In genomic region chr12:40073660-40074059, GRCm38 (mm10) we compare ENCODE assay signal across 13 mouse cellular contexts. TPM values are rescaled to one million over a fixed set of nuclear protein-coding genes. Genes with fewer than 3 reads are reported as not detected.
DNase-seq lines count a peak whose midpoint lies in the region; ATAC-seq and TF ChIP-seq lines count a peak whose summit lies in the region.
"Had no signal": no experiment of that assay in that cellular context is flagged by ENCODE, and none has a peak within 500 bp of the region (broad histone marks: within the 10 kb centered on the region; RNA-seq: fewer than 3 reads in every experiment).

No protein-coding gene starts in this region.

- no peaks in the 10 kb centered on the region for H3K36me3 ChIP-seq in liver, postnatal 0 days (replicated peaks; ENCODE audit: insufficient read depth, low read length)
- H3K36me3 ChIP-seq in liver, embryonic 11.5 days (ENCODE audit: control insufficient read depth, insufficient read depth, low read length): no peaks in the 10 kb centered on the region
- H3K36me3 ChIP-seq in MEL (ENCODE audit: control insufficient read depth in 1 of 2, insufficient read depth in 2 of 2, low read length in 2 of 2): no peaks in the 10 kb centered on the region
- H3K36me3 ChIP-seq: stomach, embryonic 15.5 days had no signal

- intact Hi-C loops in gastrocnemius, adult 2 months (cut with DNase I): loop anchor here (5.0 kb wide), 1 partner anchor 561 kb away; no protein-coding TSS in a partner anchor

- 52% methylated on average over 5 of the region's 5 CpGs for WGBS in liver, postnatal 0 days (ENCODE audit: insufficient replicate concordance)
- 71% methylated on average over 5 of the region's 5 CpGs for WGBS in liver, embryonic 11.5 days

- H3K4me1 ChIP-seq in liver, postnatal 0 days (ENCODE audit: insufficient read depth): no peaks in the 10 kb centered on the region
- no peaks in the 10 kb centered on the region for H3K4me1 ChIP-seq in liver, embryonic 11.5 days (replicated peaks; ENCODE audit: control insufficient read depth, insufficient read depth, low read length)
- H3K4me1 ChIP-seq in MEL (ENCODE audit: control insufficient read depth in 1 of 2, insufficient read depth in 2 of 2, low read length in 2 of 2): no peaks in the 10 kb centered on the region
- H3K4me1 ChIP-seq: stomach, embryonic 15.5 days had no signal

- no peak overlapping the region for H3K4me2 ChIP-seq in liver, postnatal 0 days (ENCODE audit: low read depth, low read length)
- no peak overlapping the region for H3K4me2 ChIP-seq in liver, embryonic 11.5 days
- H3K4me2 ChIP-seq: stomach, embryonic 15.5 days had no signal

- H3K27ac ChIP-seq in gastrocnemius, adult 2 months: no peak overlapping the region
- H3K27ac ChIP-seq in liver, postnatal 0 days (ENCODE audit: low read depth): no peak overlapping the region
- no peak overlapping the region for H3K27ac ChIP-seq in liver, embryonic 11.5 days (ENCODE audit: low read depth, low read length)
- H3K27ac ChIP-seq in MEL (ENCODE audit: control insufficient read depth, low read depth, low read length): no peak overlapping the region
- H3K27ac ChIP-seq: stomach, embryonic 15.5 days had no signal

- no peak for ATAC-seq in liver, postnatal 0 days
- ATAC-seq in liver, embryonic 11.5 days (replicated peaks; ENCODE audit: low FRiP score): no peak
- ATAC-seq in inflammation-experienced regulatory T-cells, adult 6 months: no peak
- ATAC-seq: midbrain, embryonic 16.5 days had no signal

- no peak for TF ChIP-seq EP300 in liver, postnatal 0 days (IDR thresholded peaks at IDR 0.05; ENCODE audit: low read depth)
- no peak for TF ChIP-seq EP300 in MEL (IDR thresholded peaks at IDR 0.05; ENCODE audit: low read depth in 1 of 2, low read length in 2 of 2)

- no peaks in the 10 kb centered on the region for H3K79me2 ChIP-seq in MEL (ENCODE audit: control insufficient read depth, insufficient read depth, low read length, poor library complexity)

- DNase-seq in gastrocnemius, adult 2 months: no peak
- DNase-seq in gastrocnemius, adult 18-20 months (ENCODE audit: low spot score): no peak
- no peak for DNase-seq in liver, postnatal 0 days
- DNase-seq in liver, embryonic 11.5 days (ENCODE audit: low spot score): no peak
- peak; percentile 35 for DNase-seq in MEL (ENCODE audit: low read depth, low spot score)
- DNase-seq in lung, postnatal 25 days (ENCODE audit: low spot score): peak; percentile 40
- DNase-seq in layer of hippocampus, postnatal 36 days: no peak
- DNase-seq: cerebellum, postnatal 25 days; left cerebral cortex, postnatal 4 days; right cerebral cortex, postnatal 25 days had no signal

- no peak overlapping the region for H3K4me3 ChIP-seq in gastrocnemius, adult 2 months
- no peak overlapping the region for H3K4me3 ChIP-seq in liver, postnatal 0 days (ENCODE audit: low read depth, low read length)
- no peak overlapping the region for H3K4me3 ChIP-seq in liver, embryonic 11.5 days (ENCODE audit: low read depth, low read length)
- no peak overlapping the region for H3K4me3 ChIP-seq in MEL (ENCODE audit: control insufficient read depth in 1 of 2, insufficient read depth in 1 of 2, low read depth in 2 of 2, low read length in 2 of 2)
- H3K4me3 ChIP-seq: stomach, embryonic 15.5 days had no signal

- no peak for TF ChIP-seq POLR2A in MEL (IDR thresholded peaks at IDR 0.05; ENCODE audit: control insufficient read depth in 1 of 2, insufficient read depth in 1 of 2, low read depth in 1 of 2, low read length in 2 of 2, poor library complexity in 1 of 2)

- H3K27me3 ChIP-seq in liver, postnatal 0 days (ENCODE audit: insufficient read depth, low read length): no peaks in the 10 kb centered on the region
- H3K27me3 ChIP-seq in liver, embryonic 11.5 days (replicated peaks; ENCODE audit: control insufficient read depth, insufficient read depth, low read length): no peaks in the 10 kb centered on the region
- peaks cover 4 to 6% of the 10 kb centered on the region in 2 experiments for H3K27me3 ChIP-seq in MEL (ENCODE audit: control insufficient read depth in 1 of 2, insufficient read depth in 2 of 2, low read length in 2 of 2)
- H3K27me3 ChIP-seq: stomach, embryonic 15.5 days had no signal

- peak; percentile 40 for TF ChIP-seq CTCF in gastrocnemius, adult 2 months (IDR thresholded peaks at IDR 0.05)
- peak; percentile 26; the same call in 1 of the 2 replicates for TF ChIP-seq CTCF in liver, postnatal 0 days (IDR thresholded peaks at IDR 0.05; ENCODE audit: low read depth)
- TF ChIP-seq CTCF in MEL (IDR thresholded peaks at IDR 0.05 in 2 of 3, conservative IDR thresholded peaks at IDR 0.05 in 1 of 3; ENCODE audit: control insufficient read depth in 1 of 3, insufficient read depth in 1 of 3, low read depth in 2 of 3, low read length in 3 of 3, poor library complexity in 1 of 3, severe bottlenecking in 1 of 3): peak in 1 of 3 experiments; percentile 53; a peak in 2 of 6 replicates

- peak; percentile 74 for TF ChIP-seq RAD21 in MEL (IDR thresholded peaks at IDR 0.05; ENCODE audit: low read depth, low read length)

- no peaks in the 10 kb centered on the region for H3K9me3 ChIP-seq in liver, postnatal 0 days (ENCODE audit: low read length)
- no peaks in the 10 kb centered on the region for H3K9me3 ChIP-seq in liver, embryonic 11.5 days (ENCODE audit: control insufficient read depth, low read length)
- no peaks in the 10 kb centered on the region for H3K9me3 ChIP-seq in MEL (replicated peaks; ENCODE audit: insufficient read depth, low read length)
- H3K9me3 ChIP-seq: stomach, embryonic 15.5 days had no signal

- H3K9ac ChIP-seq in liver, postnatal 0 days (replicated peaks): no peak overlapping the region
- no peak overlapping the region for H3K9ac ChIP-seq in liver, embryonic 11.5 days (ENCODE audit: low read depth, low read length)
- no peak overlapping the region for H3K9ac ChIP-seq in MEL (ENCODE audit: control insufficient read depth, low read depth, low read length, poor library complexity, severe bottlenecking)
- H3K9ac ChIP-seq: stomach, embryonic 15.5 days had no signal

TF ChIP-seq in MEL, 35 proteins besides CTCF, POLR2A, EP300 and RAD21:
- TF ChIP-seq SMC3 (IDR thresholded peaks at IDR 0.05; ENCODE audit: low read depth, low read length): peak; percentile 73
- TF ChIP-seq ZC3H11A (IDR thresholded peaks at IDR 0.05; ENCODE audit: low read depth, low read length): peak; percentile 59
- TF ChIP-seq TBP (IDR thresholded peaks at IDR 0.05; ENCODE audit: low read depth, low read length): no peak

RNA-seq across cellular contexts. Expression of gene Arl4a, which starts 35.8 kb away (rescaled TPM):
- 10 to 100 TPM; 24.4 to 26.9 TPM for total RNA-seq in gastrocnemius, adult 2 months (2021)
- 10 to 100 TPM; 21.9 to 23.0 TPM for total RNA-seq in gastrocnemius, adult 18-20 months (2021)
- 59.9 and 64.7 TPM in 2 replicates for polyA plus RNA-seq in liver, postnatal 0 days (2015; fragmentation: Nextera tagmentation; extraction: Ambion mirVana)
- polyA plus RNA-seq in liver, embryonic 11.5 days (2014; fragmentation: Nextera tagmentation; extraction: Ambion mirVana): 44.9 and 45.3 TPM in 2 replicates
- total RNA-seq in MEL (2012; rRNA removed): 26.9 and 29.8 TPM in 2 replicates
- 10 to 100 TPM in 1 of 2 experiments, not detected in 1; 25.6 TPM for polyA plus RNA-seq in MEL (2012; ENCODE audit: insufficient read depth in 1 of 2, insufficient read length in 2 of 2, low read depth in 1 of 2, low replicate concordance in 2 of 2, missing spikeins in 1 of 2)
- 10 to 100 TPM; 33.8 to 34.3 TPM for total RNA-seq in layer of hippocampus, postnatal 36 days (2021)
- polyA plus RNA-seq in inflammation-experienced regulatory T-cells, adult 6 months (2017; shearing (Covaris generic)): 10 to 100 TPM; 83.7 to 93.0 (median 88.4) TPM

Comparison
In these comparisons a context has a peak if more than half of its experiments do, and no peak if none do; other contexts are left out.
1. DNase-seq: peak in MEL (single experiment) and lung, postnatal 25 days (single experiment); none in gastrocnemius, adult 2 months (single experiment), gastrocnemius, adult 18-20 months (single experiment), liver, postnatal 0 days (single experiment), liver, embryonic 11.5 days (single experiment) and layer of hippocampus, postnatal 36 days (0 of 2).